Mouse (Mus musculus): ENCODE results near the gene Scn5a. TPM values are rescaled to one million over a fixed set of nuclear protein-coding genes. Genes with fewer than 3 reads are reported as not detected.

The Scn5a gene
- total RNA-seq, 2 experiments from 2014 or later: 3.9 to 5.0 TPM

DNA sequence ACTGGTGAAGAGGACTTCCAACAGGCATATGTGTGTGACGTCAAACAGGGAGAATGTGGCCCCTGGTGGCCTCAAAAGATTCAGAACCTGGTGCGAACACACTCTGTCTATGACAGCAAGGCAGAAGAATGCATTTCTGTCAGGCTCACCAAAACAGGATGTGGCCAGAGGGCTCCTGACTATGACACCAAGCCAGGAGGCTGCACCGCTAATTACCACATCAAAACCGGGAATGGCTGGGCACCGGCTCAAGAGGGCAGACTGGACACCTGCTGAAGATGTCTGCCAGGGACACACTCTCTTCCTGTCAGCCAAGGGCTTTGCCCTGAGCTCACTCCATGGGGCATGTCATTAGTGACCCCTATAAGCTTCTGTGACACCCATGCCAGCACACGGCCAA is 15.2 kb downstream of the Scn5a start:
- intact Hi-C loops (cut with DNase I): no loop called here
- Histone ChIP-seq H3K27ac (no peak overlapping the region), H3K4me3 (no peak overlapping the region)
- DNase-seq (ENCODE audit: extremely low spot score in 1 of 2, low spot score in 2 of 2): no peak
- TF ChIP-seq CTCF (IDR thresholded peaks at IDR 0.05): no peak

DNA sequence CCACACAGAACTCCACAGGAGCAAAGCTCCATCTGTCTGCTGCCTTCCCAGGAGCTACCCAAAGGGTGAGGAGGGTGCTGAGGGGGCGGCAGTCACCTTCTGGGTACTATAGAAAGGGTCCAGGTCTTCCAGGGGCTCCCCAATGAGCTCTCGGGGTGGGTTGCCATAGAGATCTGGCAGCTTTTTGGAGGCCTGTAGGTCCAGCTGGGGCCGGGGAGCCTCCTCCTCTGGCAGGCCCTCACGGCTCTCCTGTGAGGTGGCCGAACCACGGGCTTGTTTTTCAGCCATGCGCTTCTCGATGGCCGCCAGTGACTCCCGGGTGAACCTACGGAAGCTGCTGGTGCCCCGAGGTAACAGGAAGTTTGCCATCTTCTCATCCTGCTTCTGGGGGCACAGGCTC is 16.6 kb downstream of the Scn5a start:
- TF ChIP-seq CTCF (IDR thresholded peaks at IDR 0.05): no peak
- H3K4me3 ChIP-seq: no peak overlapping the region
- no peak overlapping the region for H3K27ac ChIP-seq
- intact Hi-C loops (cut with DNase I): no loop called here
- DNase-seq (ENCODE audit: extremely low spot score in 1 of 2, low spot score in 2 of 2): no peak

DNA sequence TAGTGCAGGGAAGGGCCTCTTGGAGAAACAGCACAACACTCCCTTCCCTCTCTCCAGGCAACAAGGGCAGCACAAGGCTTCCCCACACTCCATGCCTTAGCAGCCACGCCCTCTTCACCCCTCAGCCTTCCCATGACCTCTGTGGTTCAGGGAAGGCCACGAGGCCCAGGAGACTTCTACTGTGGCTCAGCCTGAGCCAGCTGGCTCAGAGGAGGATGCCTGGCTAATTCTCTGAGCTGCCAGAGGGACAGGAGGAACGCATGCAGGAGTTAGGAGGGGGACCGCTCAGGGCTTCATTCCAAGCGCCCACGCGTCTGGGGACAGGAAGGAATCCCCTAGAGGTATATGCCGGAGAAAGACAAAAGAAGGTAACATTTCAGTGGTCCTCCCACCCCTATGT is 17.1 kb downstream of the Scn5a start:
- H3K4me3 ChIP-seq: no peak overlapping the region
- intact Hi-C loops (cut with DNase I): no loop called here
- H3K27ac ChIP-seq: no peak overlapping the region
- no peak for TF ChIP-seq CTCF (IDR thresholded peaks at IDR 0.05)
- no peak for DNase-seq (ENCODE audit: extremely low spot score in 1 of 2, low spot score in 2 of 2)

DNA sequence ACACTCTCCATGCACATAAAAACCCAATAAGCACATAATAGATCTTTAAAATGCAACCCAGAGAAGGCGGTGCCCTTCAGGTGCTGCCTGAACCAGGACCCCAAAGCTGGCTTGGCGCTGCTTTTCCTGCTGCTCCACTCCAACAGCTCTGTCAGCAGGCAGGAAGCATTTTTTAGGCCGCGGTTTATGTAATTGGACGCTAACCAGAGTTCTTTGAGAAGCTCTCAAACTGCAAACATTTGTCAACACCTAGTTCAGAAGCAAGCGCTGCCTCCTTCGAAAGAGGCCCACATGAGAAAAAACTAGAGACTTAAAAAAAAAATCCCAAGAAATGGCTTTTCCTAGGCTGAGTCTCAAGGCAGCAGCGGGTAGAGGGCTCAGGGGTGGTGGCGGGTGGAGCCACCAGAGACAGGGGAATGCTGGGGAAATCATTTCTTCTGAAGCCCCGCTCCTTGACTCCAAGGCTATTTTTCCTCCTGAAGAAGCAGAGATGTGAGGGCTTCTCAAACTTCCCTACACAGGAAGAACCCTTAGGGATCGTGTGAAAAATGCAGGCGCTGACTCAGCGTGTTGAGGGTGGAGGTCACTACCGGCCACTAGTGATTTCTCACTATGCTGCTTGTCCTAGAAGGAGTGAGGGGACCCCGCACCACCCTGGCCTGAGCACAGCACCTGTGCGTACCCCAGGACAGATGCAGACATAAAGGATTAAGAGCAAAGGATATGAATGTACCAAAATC is 19.1 kb downstream of the Scn5a start:
- intact Hi-C loops (cut with DNase I): loop anchor here (2.0 to 5.0 kb wide), 2 partner anchors 47 to 191 kb away; no protein-coding TSS in a partner anchor
- no peak for TF ChIP-seq CTCF (IDR thresholded peaks at IDR 0.05)
- DNase-seq (ENCODE audit: extremely low spot score in 1 of 2, low spot score in 2 of 2): no peak
- H3K27ac ChIP-seq: no peak overlapping the region
- H3K4me3 ChIP-seq: no peak overlapping the region

DNA sequence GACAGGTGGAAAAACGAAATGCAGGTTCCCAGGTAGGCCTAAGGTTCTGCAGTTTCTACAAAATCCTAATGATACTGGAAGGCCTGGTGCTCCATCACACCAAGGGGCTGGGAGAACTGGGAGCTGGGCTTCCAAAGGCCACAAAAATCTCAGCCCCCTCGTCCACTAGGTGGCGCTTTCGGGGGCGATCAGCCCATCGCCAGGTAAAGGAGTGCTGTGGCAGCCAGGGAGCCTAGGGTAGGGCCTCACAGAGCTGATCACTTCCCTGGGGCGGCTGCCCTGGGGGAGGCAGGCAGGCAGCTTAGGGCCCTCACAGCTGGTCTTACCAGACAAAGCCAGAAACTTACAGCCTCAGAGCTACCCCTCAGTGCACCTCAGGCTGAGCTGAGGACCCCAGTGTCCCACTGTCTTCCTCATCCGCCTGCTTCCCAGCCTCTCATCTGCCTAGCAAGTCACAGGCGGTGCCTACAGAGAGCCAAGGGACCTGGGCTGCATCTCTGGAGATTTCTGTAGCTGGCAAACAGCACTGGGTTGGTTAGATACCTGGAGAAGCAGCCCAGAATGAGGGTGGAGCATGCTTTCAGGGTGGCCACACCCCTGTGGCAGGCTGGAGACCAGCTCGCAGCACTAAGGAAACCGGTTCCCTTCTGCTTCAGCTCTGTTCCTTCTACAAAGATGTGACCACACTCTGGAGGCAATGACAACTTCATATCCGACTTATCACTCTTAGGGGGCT is 20.5 kb downstream of the Scn5a start:
- Histone ChIP-seq H3K4me3 (no peak overlapping the region), H3K27ac (no peak overlapping the region)
- intact Hi-C loops (cut with DNase I): loop anchor here (1.0 to 5.0 kb wide), 3 partner anchors 22 to 193 kb away; no protein-coding TSS in a partner anchor
- TF ChIP-seq CTCF (IDR thresholded peaks at IDR 0.05): peak; percentile 74
- DNase-seq (ENCODE audit: extremely low spot score in 1 of 2, low spot score in 2 of 2): peak; percentile 53 to 68

DNA sequence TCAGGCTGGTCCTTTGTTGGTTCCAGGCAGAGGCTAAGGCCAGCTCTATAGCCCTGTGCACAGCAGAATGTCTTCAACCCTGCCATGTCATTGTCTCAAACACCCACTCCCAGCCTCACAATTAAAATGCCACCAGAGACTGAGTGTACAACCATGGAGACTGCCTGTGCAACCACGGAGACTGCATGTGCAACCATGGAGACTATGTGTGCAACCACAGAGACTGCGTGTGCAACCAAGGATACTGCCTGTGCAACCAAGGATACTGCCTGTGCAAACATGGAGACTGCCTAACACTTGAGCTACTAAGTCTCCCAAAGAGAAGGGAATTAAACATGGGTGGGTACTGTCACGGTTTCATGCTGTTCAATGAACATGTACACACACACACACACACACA is 22.8 kb downstream of the Scn5a start:
- TF ChIP-seq CTCF (IDR thresholded peaks at IDR 0.05): no peak
- no peak for DNase-seq (ENCODE audit: extremely low spot score in 1 of 2, low spot score in 2 of 2)
- no peak overlapping the region for H3K27ac ChIP-seq
- H3K4me3 ChIP-seq: no peak overlapping the region
- intact Hi-C loops (cut with DNase I): loop anchor here (5.0 kb wide), 1 partner anchor 44 kb away; no protein-coding TSS in a partner anchor

DNA sequence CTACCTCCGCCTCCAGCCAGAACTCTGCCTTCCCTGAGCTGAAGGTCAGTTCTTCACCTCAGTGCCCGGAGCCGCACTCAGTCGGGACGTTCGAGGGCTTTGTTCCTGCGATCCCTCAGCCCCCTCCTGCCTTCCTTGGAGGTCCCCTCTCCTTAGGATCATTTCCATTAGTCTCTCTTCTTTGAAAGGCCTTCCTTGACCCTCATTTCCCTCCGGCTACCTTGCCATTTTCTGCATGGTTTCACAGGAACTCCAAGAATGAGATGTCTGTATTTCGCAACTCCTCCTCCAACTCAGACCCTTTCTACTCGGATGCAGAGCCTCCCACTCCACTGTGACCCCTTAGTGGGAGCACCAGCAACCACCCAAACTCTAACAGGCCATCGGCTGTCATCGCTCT is 31.3 kb downstream of the Scn5a start:
- TF ChIP-seq CTCF (IDR thresholded peaks at IDR 0.05): no peak
- no peak for DNase-seq (ENCODE audit: extremely low spot score in 1 of 2, low spot score in 2 of 2)
- Histone ChIP-seq H3K27ac (no peak overlapping the region), H3K4me3 (no peak overlapping the region)
- intact Hi-C loops (cut with DNase I): no loop called here

DNA sequence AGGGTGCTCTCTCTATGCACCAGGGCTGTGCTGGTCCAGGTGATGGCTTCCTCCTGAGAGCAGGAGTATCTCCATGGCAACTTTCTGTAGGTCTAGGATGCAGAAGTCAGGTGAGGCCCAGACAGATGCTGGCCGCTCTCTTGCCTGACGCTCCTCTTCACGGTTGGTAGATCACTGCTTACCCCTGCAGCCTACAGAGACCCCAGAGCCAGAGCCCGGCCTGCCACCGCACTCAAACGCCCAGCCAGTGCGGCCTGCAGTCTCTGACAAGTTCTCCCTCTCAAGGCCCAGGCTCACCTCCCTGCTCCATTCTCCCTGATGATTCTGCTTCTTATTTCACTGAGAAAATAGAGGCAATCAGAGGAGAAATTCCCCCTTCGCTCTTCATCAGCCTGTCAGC is 31.7 kb downstream of the Scn5a start:
- no peak overlapping the region for H3K4me3 ChIP-seq
- TF ChIP-seq CTCF (IDR thresholded peaks at IDR 0.05): no peak
- no peak overlapping the region for H3K27ac ChIP-seq
- intact Hi-C loops (cut with DNase I): no loop called here
- no peak for DNase-seq (ENCODE audit: extremely low spot score in 1 of 2, low spot score in 2 of 2)

DNA sequence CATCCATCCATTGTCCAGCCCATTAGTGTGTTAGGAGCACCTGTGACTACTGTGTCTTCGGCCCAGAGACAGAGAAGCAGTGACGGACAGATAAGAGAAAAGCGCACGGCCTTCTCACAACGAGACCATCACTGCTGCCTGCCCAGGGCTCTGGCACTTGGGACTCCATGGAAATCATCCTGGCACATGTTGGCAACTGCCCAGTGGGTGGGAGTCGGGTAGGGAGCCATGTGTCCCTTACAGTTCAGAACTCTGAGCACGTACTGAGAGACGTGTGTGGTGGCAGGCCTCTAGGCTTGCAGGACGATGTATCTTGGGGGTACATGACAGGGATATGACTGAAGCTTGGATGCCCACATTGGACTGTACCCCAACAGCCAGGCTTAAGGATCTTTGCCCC is 38.1 kb downstream of the Scn5a start:
- Histone ChIP-seq H3K4me3 (no peak overlapping the region), H3K27ac (no peak overlapping the region)
- intact Hi-C loops (cut with DNase I): no loop called here
- no peak for DNase-seq (ENCODE audit: extremely low spot score in 1 of 2, low spot score in 2 of 2)
- no peak for TF ChIP-seq CTCF (IDR thresholded peaks at IDR 0.05)

DNA sequence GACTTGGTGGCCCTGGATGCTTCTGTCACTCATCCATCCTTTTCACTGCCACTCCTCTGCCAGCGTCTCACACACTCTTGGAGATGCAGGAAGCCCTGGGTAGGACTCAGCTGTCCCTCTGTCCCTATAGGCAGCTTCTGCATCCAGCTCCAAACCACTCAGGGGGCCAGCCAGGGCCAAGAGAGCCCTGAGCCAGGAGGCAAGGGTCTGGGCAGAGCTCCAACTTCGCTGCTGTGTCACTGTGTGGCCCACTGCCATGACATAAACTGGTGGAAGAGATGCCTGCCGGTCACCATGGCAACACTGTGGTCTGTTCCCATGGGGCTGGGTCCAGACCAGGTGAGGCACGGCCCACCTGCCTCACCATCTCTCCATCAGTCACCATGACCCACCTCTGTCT is 41.0 kb downstream of the Scn5a start:
- H3K27ac ChIP-seq: no peak overlapping the region
- no peak for DNase-seq (ENCODE audit: extremely low spot score in 1 of 2, low spot score in 2 of 2)
- intact Hi-C loops (cut with DNase I): no loop called here
- TF ChIP-seq CTCF (IDR thresholded peaks at IDR 0.05): no peak
- no peak overlapping the region for H3K4me3 ChIP-seq

DNA sequence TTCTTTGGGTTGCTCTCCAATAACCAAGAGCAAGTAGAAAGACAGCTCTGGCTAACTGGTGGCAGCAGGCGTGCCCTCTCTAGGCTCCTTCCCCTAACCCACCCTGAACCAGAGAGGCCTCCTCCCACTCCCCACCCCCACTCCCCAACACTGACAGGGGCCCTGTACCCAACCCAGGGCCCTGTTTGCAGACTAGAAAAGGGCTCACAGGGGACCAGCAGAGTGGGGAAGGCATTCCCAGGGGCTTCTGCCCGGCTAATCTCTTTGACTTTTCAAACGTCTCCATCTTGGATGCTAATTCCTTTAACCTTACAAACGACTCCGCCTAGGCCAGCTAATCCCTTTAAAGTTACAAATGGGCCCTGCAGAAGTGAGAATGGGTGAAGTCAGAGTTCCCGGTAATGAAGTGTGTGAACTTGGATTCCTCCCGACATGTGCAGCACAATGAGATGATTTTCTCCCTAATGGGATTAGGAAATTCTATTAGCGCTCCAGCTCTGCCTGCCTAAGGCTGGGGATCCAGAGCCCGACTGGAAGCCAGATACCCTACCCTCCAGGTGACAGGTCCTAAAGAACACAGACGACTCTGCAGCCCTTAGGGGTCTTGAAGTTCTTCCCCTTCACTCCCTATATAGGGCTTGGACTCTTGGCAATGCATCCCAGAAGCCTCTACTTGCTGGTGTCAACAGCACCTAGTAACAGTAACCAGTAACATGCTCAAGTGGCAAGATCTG is 47.0 kb downstream of the Scn5a start:
- no peak for TF ChIP-seq CTCF (IDR thresholded peaks at IDR 0.05)
- no peak overlapping the region for H3K4me3 ChIP-seq
- DNase-seq (ENCODE audit: extremely low spot score in 1 of 2, low spot score in 2 of 2): no peak
- intact Hi-C loops (cut with DNase I): no loop called here
- no peak overlapping the region for H3K27ac ChIP-seq

DNA sequence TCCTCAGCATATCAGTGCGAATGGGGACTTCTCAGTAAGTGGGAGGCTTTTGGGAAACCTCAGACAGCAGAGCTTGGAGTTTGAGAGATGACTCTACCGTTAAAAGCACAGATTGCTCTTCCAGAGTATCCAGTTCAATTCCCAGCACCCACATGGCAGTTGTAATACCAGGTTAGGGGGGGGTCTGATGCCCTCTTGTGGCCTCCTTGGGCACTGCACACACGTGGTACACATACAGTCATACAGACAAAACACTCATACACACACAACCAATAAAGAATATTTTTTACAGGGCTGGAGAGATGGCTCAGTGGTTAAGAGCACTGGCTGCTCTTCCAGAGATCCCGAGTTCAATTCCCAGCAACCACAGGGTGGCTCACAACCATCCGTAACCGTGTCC is 54.3 kb downstream of the Scn5a start:
- no peak overlapping the region for H3K4me3 ChIP-seq
- no peak for DNase-seq (ENCODE audit: extremely low spot score in 1 of 2, low spot score in 2 of 2)
- no peak for TF ChIP-seq CTCF (IDR thresholded peaks at IDR 0.05)
- no peak overlapping the region for H3K27ac ChIP-seq
- intact Hi-C loops (cut with DNase I): no loop called here
